Comparison of ENCODE assay signal across 17 mouse cellular contexts in the genomic region with DNA sequence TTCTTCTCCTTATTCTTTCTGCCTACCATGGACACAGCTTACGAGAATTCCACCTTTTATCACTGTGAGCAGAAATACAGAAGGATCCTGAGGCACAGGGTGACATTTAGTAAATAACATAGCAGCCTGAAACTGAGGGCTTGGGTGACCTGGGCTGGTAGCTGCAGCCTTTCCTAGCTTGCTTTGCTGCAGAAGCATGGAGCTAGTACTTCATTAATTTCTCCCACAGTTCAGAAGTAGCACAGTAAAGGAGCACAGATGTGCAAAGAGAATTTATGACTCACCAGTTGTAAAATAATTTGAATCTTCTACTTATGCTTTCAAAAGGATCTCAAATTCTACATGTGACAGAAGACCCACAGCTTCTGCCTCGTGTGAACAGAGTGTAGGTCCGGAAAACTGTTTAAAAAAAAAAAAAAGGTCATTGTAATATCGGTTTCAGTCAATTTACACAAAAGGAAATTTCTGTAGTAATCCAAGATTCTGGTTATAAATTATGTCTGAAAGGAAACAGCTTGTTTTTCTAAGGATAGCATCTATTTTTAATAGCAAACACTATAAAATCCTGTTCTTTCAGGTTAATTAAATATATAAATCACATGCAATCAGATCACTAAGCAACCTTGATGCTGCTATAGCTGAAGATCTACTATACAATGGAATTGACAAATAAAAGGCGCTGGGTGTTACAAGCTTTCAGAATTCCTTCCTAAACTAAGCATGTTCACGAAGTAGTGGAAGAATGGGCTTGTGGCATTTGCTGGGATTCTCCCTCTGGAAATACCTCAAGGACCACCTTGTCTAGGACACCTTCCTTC.
"Had no signal": no experiment of that assay in that cellular context is flagged by ENCODE, and none has a peak within 500 bp of the region (broad histone marks: within the 10 kb centered on the region; RNA-seq: fewer than 3 reads in every experiment).

No protein-coding gene starts in this region.

- H3K4me3 ChIP-seq: lung, embryonic 15.5 days; megakaryocyte, embryonic 14.5 days; midbrain, embryonic 13.5 days; midbrain, embryonic 15.5 days; neural tube, embryonic 12.5 days; stomach, embryonic 15.5 days had no signal

- H3K4me1 ChIP-seq: lung, embryonic 15.5 days; midbrain, embryonic 13.5 days; midbrain, embryonic 15.5 days; neural tube, embryonic 12.5 days; stomach, embryonic 15.5 days had no signal

- H3K36me3 ChIP-seq: lung, embryonic 15.5 days; midbrain, embryonic 13.5 days; midbrain, embryonic 15.5 days; neural tube, embryonic 12.5 days; stomach, embryonic 15.5 days had no signal

- H3K27me3 ChIP-seq: lung, embryonic 15.5 days; megakaryocyte, embryonic 14.5 days; midbrain, embryonic 13.5 days; midbrain, embryonic 15.5 days; neural tube, embryonic 12.5 days; stomach, embryonic 15.5 days had no signal

- H3K27ac ChIP-seq: lung, embryonic 15.5 days; macrophage; midbrain, embryonic 13.5 days; midbrain, embryonic 15.5 days; neural tube, embryonic 12.5 days; stomach, embryonic 15.5 days; stomach, postnatal 0 days had no signal

- ATAC-seq: lung, postnatal 0 days; midbrain, embryonic 13.5 days; midbrain, embryonic 15.5 days had no signal

- H3K9ac ChIP-seq: lung, embryonic 15.5 days; midbrain, embryonic 13.5 days; midbrain, embryonic 15.5 days; neural tube, embryonic 12.5 days; stomach, embryonic 15.5 days had no signal

- H3K4me2 ChIP-seq: lung, embryonic 15.5 days; midbrain, embryonic 11.5 days; midbrain, embryonic 13.5 days; midbrain, embryonic 15.5 days; neural tube, embryonic 12.5 days; stomach, embryonic 15.5 days had no signal

- DNase-seq: lung, adult 2 months; lung, postnatal 14 days; lung, postnatal 36 days; right cerebral cortex, postnatal 14 days; thymus, adult 2 months; thymus, postnatal 25 days; thymus, postnatal 4 days had no signal

- H3K9me3 ChIP-seq: lung, embryonic 15.5 days; megakaryocyte, embryonic 14.5 days; midbrain, embryonic 13.5 days; midbrain, embryonic 15.5 days; neural tube, embryonic 12.5 days; stomach, embryonic 15.5 days had no signal
